Mouse (Mus musculus) embryonic facial prominence, embryonic 11.5 days (tissue): ENCODE data around the gene Fbxl18. TPM values are rescaled to one million over a fixed set of nuclear protein-coding genes. Genes with fewer than 3 reads are reported as not detected.

ENCODE experiments used
- polyA plus RNA-seq: library from polyadenylated mRNA; unstranded; fragments of >200 nt; fragmentation: Nextera tagmentation; extraction: Ambion mirVana; gene quantifications from 2 replicates; pipeline ENCODE4 v1.2.1, GENCODE M21; 2014

Fbxl18 gene
- polyA plus RNA-seq, 1 experiment from 2014 or later: 7.6 TPM

Other genes starting within 250 kb of the Fbxl18 start
- 9.5 and 14.4 TPM in 2 replicates for gene Slc29a4, start 202.9 kb downstream of the Fbxl18 start, polyA plus RNA-seq
- gene Tnrc18, start 77.8 kb downstream of the Fbxl18 start, polyA plus RNA-seq: 26.4 and 31.0 TPM in 2 replicates
- 16,388 and 16,949 TPM in 2 replicates for gene Actb, start 11.3 kb upstream of the Fbxl18 start, polyA plus RNA-seq
- gene Fscn1, start 64.9 kb upstream of the Fbxl18 start, polyA plus RNA-seq: 520 and 537 TPM in 2 replicates
- 34.4 and 35.6 TPM in 2 replicates for gene Rnf216, start 217.6 kb upstream of the Fbxl18 start, polyA plus RNA-seq